Mouse (Mus musculus) frontal cortex, postnatal 25 days (tissue): ENCODE data around the gene Vangl1.
"Not testable (repeated sequence)": the region's sequence is repeated elsewhere in the genome, so short reads cannot be mapped to it uniquely, and the experiment has no call there.

Source experiments
- DNase-seq, 2 experiments: peaks; one replicate each; pipeline ENCODE4 v3.0.0; 2022; ENCODE audit warnings: low spot score in 2 of 2

Gene Vangl1

GRCm38 (mm10) chr3:102169197-102169905, 35.1 kb downstream of the Vangl1 start:
- DNase-seq, result peak; percentile 86 to 89

GRCm38 (mm10) chr3:102167555-102168210, 36.8 kb downstream of the Vangl1 start:
- DNase-seq, result no peak

- no peak for DNase-seq
Measured at GRCm38 (mm10) chr3:102166794-102167193, 37.7 kb downstream of the Vangl1 start.

- no peak for DNase-seq
Measured at GRCm38 (mm10) chr3:102166287-102166620, 38.2 kb downstream of the Vangl1 start.

GRCm38 (mm10) chr3:102165536-102166286, 38.8 kb downstream of the Vangl1 start:
- no peak for DNase-seq

- DNase-seq, result no peak
Measured at GRCm38 (mm10) chr3:102164911-102165310, 39.6 kb downstream of the Vangl1 start.

- DNase-seq, result not testable (repeated sequence)
Measured at GRCm38 (mm10) chr3:102163861-102164260, 40.6 kb downstream of the Vangl1 start.

- no peak for DNase-seq
Measured at GRCm38 (mm10) chr3:102159423-102160325, 44.8 kb downstream of the Vangl1 start.

- no peak for DNase-seq
Measured at GRCm38 (mm10) chr3:102158759-102159422, 45.6 kb downstream of the Vangl1 start.

- DNase-seq, result no peak
Measured at GRCm38 (mm10) chr3:102157652-102158051, 46.8 kb downstream of the Vangl1 start.

GRCm38 (mm10) chr3:102156737-102157136, 47.8 kb downstream of the Vangl1 start:
- DNase-seq, result no peak

- no peak for DNase-seq
Measured at GRCm38 (mm10) chr3:102154107-102154506, 50.4 kb downstream of the Vangl1 start.

- no peak for DNase-seq
Measured at GRCm38 (mm10) chr3:102152872-102153271, 51.6 kb downstream of the Vangl1 start.

- DNase-seq, result no peak
Measured at GRCm38 (mm10) chr3:102152471-102152870, 52.0 kb downstream of the Vangl1 start.

- no peak for DNase-seq
Measured at GRCm38 (mm10) chr3:102151850-102152249, 52.6 kb downstream of the Vangl1 start.

- no peak for DNase-seq
Measured at GRCm38 (mm10) chr3:102149941-102150340, 54.6 kb downstream of the Vangl1 start.

- no peak for DNase-seq
Measured at GRCm38 (mm10) chr3:102147189-102147588, 57.3 kb downstream of the Vangl1 start.

- no peak for DNase-seq
Measured at GRCm38 (mm10) chr3:102146428-102146827, 58.1 kb downstream of the Vangl1 start.

- no peak for DNase-seq
Measured at GRCm38 (mm10) chr3:102145645-102146386, 58.7 kb downstream of the Vangl1 start.

- DNase-seq, result no peak
Measured at GRCm38 (mm10) chr3:102144401-102144800, 60.1 kb downstream of the Vangl1 start.
